Mouse (Mus musculus): ENCODE results near the gene Olig1.

Olig1 gene

DNA sequence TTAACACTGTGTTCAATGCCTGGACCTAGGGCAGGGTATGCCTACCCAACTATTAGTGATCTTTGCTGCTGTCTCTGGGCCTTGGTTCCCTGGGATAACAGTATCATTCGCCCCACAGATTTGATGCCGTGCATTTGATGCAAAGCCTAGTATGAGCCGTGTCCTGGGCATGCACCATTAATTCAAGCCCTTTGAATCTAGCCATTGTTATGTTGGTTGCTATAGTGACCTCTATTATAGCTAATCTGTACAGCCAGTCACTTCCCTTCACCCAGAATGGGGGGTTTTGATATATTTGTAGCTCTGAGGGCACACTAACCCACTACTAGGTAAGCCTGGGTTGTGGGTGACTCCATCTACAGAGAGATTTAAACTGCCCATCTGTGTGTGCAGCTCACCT is 40.3 kb downstream of the Olig1 start:
- DNase-seq (ENCODE audit: low read depth), result no peak

DNA sequence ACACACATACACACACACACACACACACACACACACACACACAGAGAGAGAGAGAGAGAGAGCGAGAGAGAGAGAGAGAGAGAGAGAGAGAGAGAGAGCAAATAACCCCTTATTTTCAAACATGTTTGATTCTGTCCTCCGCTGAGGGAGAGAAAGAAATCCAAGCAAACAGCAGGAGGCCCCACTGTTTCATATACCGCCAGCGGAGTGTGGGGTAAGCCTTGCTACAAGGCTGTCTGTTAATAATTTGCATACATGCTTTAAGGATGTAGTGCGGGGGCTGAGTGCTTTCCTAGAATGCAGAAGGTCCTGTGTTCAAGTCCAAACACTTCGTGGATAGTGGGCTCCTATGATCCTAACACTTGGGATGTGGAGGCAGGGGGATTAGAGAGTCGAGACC is 43.3 kb downstream of the Olig1 start:
- no peak for DNase-seq (ENCODE audit: low read depth)

DNA sequence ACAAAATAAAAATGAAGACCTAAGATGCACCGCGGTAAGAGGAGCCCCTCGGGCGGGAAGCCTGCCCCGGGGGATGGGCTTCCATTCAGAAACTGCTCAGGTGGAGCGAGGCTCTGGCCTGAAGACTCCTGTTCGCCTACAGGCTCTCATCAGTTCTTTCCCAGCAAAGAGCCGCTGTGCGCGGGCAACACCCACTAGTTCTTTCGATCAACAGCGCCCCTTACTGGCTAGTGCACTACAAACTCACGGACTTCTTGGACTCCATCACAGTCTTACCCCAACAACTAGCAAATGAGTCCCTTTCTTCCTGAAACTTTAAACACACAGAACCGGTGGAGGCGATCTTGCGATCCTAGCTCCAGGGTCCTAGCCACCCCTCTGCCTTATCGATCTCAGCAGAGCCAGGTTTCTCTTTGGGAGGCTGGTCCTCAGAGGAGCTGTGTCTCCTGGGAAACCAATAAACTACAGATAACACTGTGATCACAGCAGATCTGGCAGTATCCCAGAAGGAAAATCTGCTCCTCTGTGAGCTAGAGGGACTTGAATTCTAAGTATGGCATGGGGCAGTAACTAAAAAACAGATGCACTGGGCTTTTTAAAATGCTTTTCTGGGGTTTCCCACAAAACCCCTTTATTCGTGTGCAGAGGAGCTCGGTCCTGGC is 44.7 kb downstream of the Olig1 start:
- DNase-seq (ENCODE audit: low read depth), result peak; percentile 56

- DNase-seq (ENCODE audit: low read depth), result no peak
Measured at GRCm38 (mm10) chr16:91320191-91320590, 50.6 kb downstream of the Olig1 start.

- no peak for DNase-seq (ENCODE audit: low read depth)
Measured at GRCm38 (mm10) chr16:91320608-91321007, 51.0 kb downstream of the Olig1 start.

All from c-Kit-positive CD71-negative TER-119-negative erythroid progenitor cells, embryonic 14.5 days (primary cell).